Mouse (Mus musculus): ENCODE results near the gene Snrpa1. TPM values are rescaled to one million over a fixed set of nuclear protein-coding genes. Genes with fewer than 3 reads are reported as not detected.
A peak's percentile ranks its signal among the peaks of the same experiment; 100 is the strongest.

The Snrpa1 gene
- 131 and 133 TPM in 2 replicates for polyA plus RNA-seq (2015; fragmentation: Nextera tagmentation; extraction: Ambion mirVana)

DNA sequence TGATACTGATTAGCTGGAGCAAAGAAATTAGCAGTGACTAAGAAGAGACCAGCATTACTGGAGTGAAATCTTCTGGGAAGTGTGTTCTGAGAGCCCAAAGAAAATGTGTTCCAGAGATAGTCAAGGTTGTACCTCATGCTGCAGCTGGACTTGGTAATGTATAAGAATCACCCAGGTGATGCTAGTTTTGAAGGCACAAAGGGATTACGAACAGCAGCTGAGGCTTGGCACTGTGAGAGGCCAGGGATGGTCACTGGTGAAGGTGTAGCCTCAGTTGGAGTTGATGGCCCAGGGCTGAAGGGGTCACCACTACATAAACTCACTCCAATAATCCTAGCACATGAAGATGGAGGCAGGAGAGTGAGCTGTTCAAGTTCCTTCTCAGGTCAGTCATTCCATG is at the start of gene Snrpa1:
Gene Snrpa1 (plus strand): TSS at position 301 of the 400 bp plus-strand sequence.
- Histone ChIP-seq H3K27ac (ENCODE audit: low read length) (no peak within 1 kb of the TSS), H3K9me3 (replicated peaks; ENCODE audit: control insufficient read depth, low read length, poor library complexity, severe bottlenecking) (no peaks in the 10 kb centered on the region), H3K4me2 (ENCODE audit: low read length) (peak within 1 kb of the TSS; percentile 98), H3K4me1 (ENCODE audit: control insufficient read depth, insufficient read depth, low read length) (peaks cover 15% of the 10 kb centered on the region), H3K9ac (ENCODE audit: low read depth, low read length) (no peak within 1 kb of the TSS), H3K27me3 (ENCODE audit: control insufficient read depth, insufficient read depth, low read depth, low read length) (no peaks in the 10 kb centered on the region; the same call in 1 of the 2 replicates), H3K4me3 (ENCODE audit: low read depth, low read length) (peak within 1 kb of the TSS; percentile 98; the same call in 1 of the 2 replicates), H3K36me3 (ENCODE audit: control insufficient read depth, insufficient read depth, low read length) (peaks cover 5% of the 10 kb centered on the region; the same call in 1 of the 2 replicates)
- 61% methylated on average over 1 of the region's 1 CpGs for WGBS
- no peak for ATAC-seq

DNA sequence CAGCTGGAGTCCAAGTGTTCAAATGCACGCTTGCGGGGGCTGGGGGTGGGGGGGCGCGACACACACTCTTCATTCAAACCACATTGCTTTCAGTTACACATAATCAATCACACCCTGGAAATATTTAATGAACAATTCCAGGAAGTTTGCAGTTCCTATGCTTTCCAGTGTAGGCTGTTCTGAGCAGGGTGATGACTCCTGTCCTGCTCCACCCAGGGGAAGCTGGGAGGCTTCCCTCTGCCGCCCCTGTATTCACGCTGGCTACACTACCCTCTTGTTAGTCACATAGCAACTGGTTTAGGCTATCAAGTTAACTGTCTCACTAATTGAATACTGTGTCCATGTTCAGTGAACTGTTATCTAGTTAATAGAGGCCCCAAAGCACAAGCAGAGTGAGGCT is 48.3 kb upstream of the Snrpa1 start:
- H3K27ac ChIP-seq (ENCODE audit: low read length), result no peak overlapping the region
- H3K4me1 ChIP-seq (ENCODE audit: control insufficient read depth, insufficient read depth, low read length), result peaks cover 3% of the 10 kb centered on the region; the same call in 1 of the 2 replicates
- 91% methylated on average over 6 of the region's 6 CpGs for WGBS
- H3K27me3 ChIP-seq (ENCODE audit: control insufficient read depth, insufficient read depth, low read depth, low read length), result no peaks in the 10 kb centered on the region
- H3K36me3 ChIP-seq (ENCODE audit: control insufficient read depth, insufficient read depth, low read length), result no peaks in the 10 kb centered on the region
- no peaks in the 10 kb centered on the region for H3K9me3 ChIP-seq (replicated peaks; ENCODE audit: control insufficient read depth, low read length, poor library complexity, severe bottlenecking)
- no peak overlapping the region for H3K4me3 ChIP-seq (ENCODE audit: low read depth, low read length)
- no peak for ATAC-seq
- no peak overlapping the region for H3K9ac ChIP-seq (ENCODE audit: low read depth, low read length)
- H3K4me2 ChIP-seq (ENCODE audit: low read length), result no peak overlapping the region

- no peaks in the 10 kb centered on the region for H3K27me3 ChIP-seq (ENCODE audit: control insufficient read depth, insufficient read depth, low read depth, low read length)
- ATAC-seq, result no peak
- H3K4me2 ChIP-seq (ENCODE audit: low read length), result no peak overlapping the region
- 0 out of 2 replicates have a peak, but pooled peaks cover 2% of the 10 kb centered on the region for H3K4me1 ChIP-seq (ENCODE audit: control insufficient read depth, insufficient read depth, low read length)
- no peak overlapping the region for H3K9ac ChIP-seq (ENCODE audit: low read depth, low read length)
- 83% methylated on average over 2 of the region's 2 CpGs for WGBS
- no peaks in the 10 kb centered on the region for H3K9me3 ChIP-seq (replicated peaks; ENCODE audit: control insufficient read depth, low read length, poor library complexity, severe bottlenecking)
- no peak overlapping the region for H3K4me3 ChIP-seq (ENCODE audit: low read depth, low read length)
- H3K36me3 ChIP-seq (ENCODE audit: control insufficient read depth, insufficient read depth, low read length), result no peaks in the 10 kb centered on the region
- H3K27ac ChIP-seq (ENCODE audit: low read length), result no peak overlapping the region
Measured at GRCm38 (mm10) chr7:66027747-66028146, 31.1 kb upstream of the Snrpa1 start.

DNA sequence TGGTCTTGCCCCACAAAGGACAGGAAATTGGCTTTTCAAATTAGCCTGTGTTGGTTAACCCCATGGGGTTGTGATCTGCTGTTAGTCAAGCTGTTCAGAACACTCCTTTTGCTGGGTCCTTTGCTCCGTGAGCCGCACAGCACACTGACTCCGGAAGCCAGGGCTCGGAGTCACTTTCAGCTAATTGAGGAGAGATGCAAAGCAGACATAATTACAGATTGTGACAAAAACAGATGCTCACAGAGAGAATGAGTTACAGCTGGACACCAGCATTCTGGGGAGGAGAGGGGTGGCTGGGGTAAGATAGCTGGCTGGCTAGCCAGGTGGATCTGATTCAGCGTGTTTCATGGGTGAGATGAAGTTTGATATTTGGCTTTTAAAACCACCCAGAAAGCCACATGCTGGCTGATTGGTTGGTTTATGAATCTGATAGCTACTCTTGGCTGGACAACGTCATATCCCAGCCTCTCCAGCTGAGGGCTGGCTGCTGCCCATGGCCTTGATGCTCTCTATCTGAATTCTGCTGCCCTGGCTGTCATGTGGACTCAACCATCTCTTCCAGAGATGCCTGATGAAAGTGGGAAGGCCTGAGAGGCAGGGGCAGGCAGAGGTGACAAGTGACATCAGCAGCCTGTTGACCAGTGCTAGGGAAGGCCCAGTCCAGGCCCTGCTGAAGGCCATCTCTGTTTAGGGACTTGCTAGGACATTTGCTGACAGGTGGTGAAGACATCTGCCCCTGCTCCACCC is 29.9 kb upstream of the Snrpa1 start:
- Histone ChIP-seq H3K27ac (ENCODE audit: low read length) (no peak overlapping the region), H3K36me3 (ENCODE audit: control insufficient read depth, insufficient read depth, low read length) (no peaks in the 10 kb centered on the region), H3K4me3 (ENCODE audit: low read depth, low read length) (no peak overlapping the region), H3K9me3 (replicated peaks; ENCODE audit: control insufficient read depth, low read length, poor library complexity, severe bottlenecking) (no peaks in the 10 kb centered on the region), H3K4me2 (ENCODE audit: low read length) (no peak overlapping the region), H3K27me3 (ENCODE audit: control insufficient read depth, insufficient read depth, low read depth, low read length) (no peaks in the 10 kb centered on the region), H3K4me1 (ENCODE audit: control insufficient read depth, insufficient read depth, low read length) (0 out of 2 replicates have a peak, but pooled peaks cover 2% of the 10 kb centered on the region), H3K9ac (ENCODE audit: low read depth, low read length) (no peak overlapping the region)
- ATAC-seq, result no peak
- whole genome bisulfite sequencing, result 80% methylated on average over 6 of the region's 6 CpGs

DNA sequence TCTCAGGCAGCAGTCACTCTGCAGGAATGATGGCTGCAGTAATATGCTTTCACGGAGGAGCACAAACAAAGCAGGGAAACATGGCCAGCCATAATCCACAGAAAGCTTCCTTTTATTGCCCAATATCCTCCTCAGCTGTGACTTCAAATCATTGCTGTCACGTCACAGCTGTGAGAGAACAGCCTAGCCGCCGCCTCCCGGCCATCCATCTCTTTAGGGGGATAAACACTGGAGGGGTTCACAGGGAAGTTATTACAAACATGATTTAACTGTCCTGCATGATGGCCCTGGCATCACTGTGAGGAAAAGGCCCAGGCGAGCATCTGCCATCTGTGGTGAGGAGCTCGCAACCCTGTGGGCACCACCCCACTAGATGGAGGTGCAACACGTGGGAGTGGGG is 22.0 kb upstream of the Snrpa1 start:
- Histone ChIP-seq H3K36me3 (ENCODE audit: control insufficient read depth, insufficient read depth, low read length) (no peaks in the 10 kb centered on the region), H3K4me1 (ENCODE audit: control insufficient read depth, insufficient read depth, low read length) (no peaks in the 10 kb centered on the region), H3K27ac (ENCODE audit: low read length) (no peak overlapping the region), H3K9ac (ENCODE audit: low read depth, low read length) (no peak overlapping the region), H3K4me3 (ENCODE audit: low read depth, low read length) (no peak overlapping the region), H3K27me3 (ENCODE audit: control insufficient read depth, insufficient read depth, low read depth, low read length) (no peaks in the 10 kb centered on the region), H3K9me3 (replicated peaks; ENCODE audit: control insufficient read depth, low read length, poor library complexity, severe bottlenecking) (no peaks in the 10 kb centered on the region), H3K4me2 (ENCODE audit: low read length) (no peak overlapping the region)
- no peak for ATAC-seq
- WGBS, result 79% methylated on average over 8 of the region's 8 CpGs

DNA sequence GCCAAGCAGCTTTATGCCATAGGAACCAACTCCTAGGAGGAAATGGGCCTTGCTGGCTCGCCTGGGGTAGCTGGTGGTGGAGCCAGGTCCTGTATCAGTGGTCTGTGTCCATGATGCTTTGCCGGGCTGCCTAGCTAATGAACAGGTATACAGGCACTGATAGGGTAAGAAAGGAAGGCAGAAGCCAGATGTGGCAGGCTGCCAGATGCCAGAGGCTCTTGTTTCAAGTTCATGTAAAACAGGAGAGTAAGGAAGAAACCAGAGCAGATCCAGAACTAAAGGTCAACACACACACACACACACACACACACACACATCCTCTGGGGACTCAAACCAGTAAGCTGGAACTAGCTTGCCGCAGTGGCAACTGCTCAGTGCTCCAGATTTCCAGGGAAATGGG is 20.5 kb upstream of the Snrpa1 start:
- Histone ChIP-seq H3K27me3 (ENCODE audit: control insufficient read depth, insufficient read depth, low read depth, low read length) (no peaks in the 10 kb centered on the region), H3K9ac (ENCODE audit: low read depth, low read length) (no peak overlapping the region; the same call in 1 of the 2 replicates), H3K4me3 (ENCODE audit: low read depth, low read length) (no peak overlapping the region), H3K36me3 (ENCODE audit: control insufficient read depth, insufficient read depth, low read length) (no peaks in the 10 kb centered on the region), H3K27ac (ENCODE audit: low read length) (no peak overlapping the region), H3K9me3 (replicated peaks; ENCODE audit: control insufficient read depth, low read length, poor library complexity, severe bottlenecking) (no peaks in the 10 kb centered on the region), H3K4me1 (ENCODE audit: control insufficient read depth, insufficient read depth, low read length) (no peaks in the 10 kb centered on the region), H3K4me2 (ENCODE audit: low read length) (no peak overlapping the region)
- no peak for ATAC-seq
- 73% methylated on average over 3 of the region's 3 CpGs for WGBS

DNA sequence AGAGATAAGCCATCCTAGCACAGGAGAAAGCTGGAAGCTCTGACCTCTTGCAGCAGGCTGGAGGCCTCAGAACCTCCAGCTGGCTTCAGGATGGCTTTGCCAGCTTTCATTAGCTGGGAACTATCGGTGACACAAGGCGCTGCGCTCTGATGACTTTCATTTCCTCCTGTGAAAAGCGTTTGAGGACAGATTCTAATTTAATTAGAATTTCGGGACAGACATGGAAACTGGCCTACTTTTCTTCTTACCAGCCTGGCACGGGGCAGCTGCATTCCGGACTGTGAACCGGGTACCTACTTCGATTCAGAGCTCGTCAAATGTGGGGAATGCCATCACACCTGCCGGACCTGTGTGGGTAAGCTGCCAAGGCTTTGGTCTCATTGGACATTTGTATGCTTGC is 20.1 kb upstream of the Snrpa1 start:
- H3K36me3 ChIP-seq (ENCODE audit: control insufficient read depth, insufficient read depth, low read length), result no peaks in the 10 kb centered on the region
- ATAC-seq, result no peak
- WGBS, result 83% methylated on average over 11 of the region's 11 CpGs
- no peak overlapping the region for H3K27ac ChIP-seq (ENCODE audit: low read length)
- no peaks in the 10 kb centered on the region for H3K4me1 ChIP-seq (ENCODE audit: control insufficient read depth, insufficient read depth, low read length)
- no peaks in the 10 kb centered on the region for H3K27me3 ChIP-seq (ENCODE audit: control insufficient read depth, insufficient read depth, low read depth, low read length)
- no peaks in the 10 kb centered on the region for H3K9me3 ChIP-seq (replicated peaks; ENCODE audit: control insufficient read depth, low read length, poor library complexity, severe bottlenecking)
- no peak overlapping the region for H3K4me2 ChIP-seq (ENCODE audit: low read length)
- no peak overlapping the region for H3K9ac ChIP-seq (ENCODE audit: low read depth, low read length)
- H3K4me3 ChIP-seq (ENCODE audit: low read depth, low read length), result no peak overlapping the region

GRCm38 (mm10) chr7:66040026-66040814 is 18.6 kb upstream of the Snrpa1 start:
- H3K4me1 ChIP-seq (ENCODE audit: control insufficient read depth, insufficient read depth, low read length), result peaks cover 4% of the 10 kb centered on the region
- no peak overlapping the region for H3K27ac ChIP-seq (ENCODE audit: low read length)
- no peaks in the 10 kb centered on the region for H3K9me3 ChIP-seq (replicated peaks; ENCODE audit: control insufficient read depth, low read length, poor library complexity, severe bottlenecking)
- no peaks in the 10 kb centered on the region for H3K36me3 ChIP-seq (ENCODE audit: control insufficient read depth, insufficient read depth, low read length)
- ATAC-seq, result no peak
- no peak overlapping the region for H3K9ac ChIP-seq (ENCODE audit: low read depth, low read length)
- 73% methylated on average over 18 of the region's 18 CpGs for WGBS
- H3K27me3 ChIP-seq (ENCODE audit: control insufficient read depth, insufficient read depth, low read depth, low read length), result no peaks in the 10 kb centered on the region
- H3K4me2 ChIP-seq (ENCODE audit: low read length), result no peak overlapping the region
- no peak overlapping the region for H3K4me3 ChIP-seq (ENCODE audit: low read depth, low read length)

All from midbrain, embryonic 16.5 days (tissue).